Mouse (Mus musculus) forelimb bud, embryonic 11.5 days (tissue): ENCODE results near the gene Enox1.

Source experiments
- DNase-seq: peaks from one replicate; pipeline ENCODE4 v3.0.0-alpha.2; 2012; ENCODE audit warnings: low read depth, low spot score

Enox1 gene

GRCm38 (mm10) chr14:77617250-77617649, 460.7 kb downstream of the Enox1 start:
- DNase-seq, result peak; percentile 57

- no peak for DNase-seq
Measured at GRCm38 (mm10) chr14:77618131-77618805, 461.7 kb downstream of the Enox1 start.

- DNase-seq, result no peak
Measured at GRCm38 (mm10) chr14:77621473-77622264, 465.1 kb downstream of the Enox1 start.

DNA sequence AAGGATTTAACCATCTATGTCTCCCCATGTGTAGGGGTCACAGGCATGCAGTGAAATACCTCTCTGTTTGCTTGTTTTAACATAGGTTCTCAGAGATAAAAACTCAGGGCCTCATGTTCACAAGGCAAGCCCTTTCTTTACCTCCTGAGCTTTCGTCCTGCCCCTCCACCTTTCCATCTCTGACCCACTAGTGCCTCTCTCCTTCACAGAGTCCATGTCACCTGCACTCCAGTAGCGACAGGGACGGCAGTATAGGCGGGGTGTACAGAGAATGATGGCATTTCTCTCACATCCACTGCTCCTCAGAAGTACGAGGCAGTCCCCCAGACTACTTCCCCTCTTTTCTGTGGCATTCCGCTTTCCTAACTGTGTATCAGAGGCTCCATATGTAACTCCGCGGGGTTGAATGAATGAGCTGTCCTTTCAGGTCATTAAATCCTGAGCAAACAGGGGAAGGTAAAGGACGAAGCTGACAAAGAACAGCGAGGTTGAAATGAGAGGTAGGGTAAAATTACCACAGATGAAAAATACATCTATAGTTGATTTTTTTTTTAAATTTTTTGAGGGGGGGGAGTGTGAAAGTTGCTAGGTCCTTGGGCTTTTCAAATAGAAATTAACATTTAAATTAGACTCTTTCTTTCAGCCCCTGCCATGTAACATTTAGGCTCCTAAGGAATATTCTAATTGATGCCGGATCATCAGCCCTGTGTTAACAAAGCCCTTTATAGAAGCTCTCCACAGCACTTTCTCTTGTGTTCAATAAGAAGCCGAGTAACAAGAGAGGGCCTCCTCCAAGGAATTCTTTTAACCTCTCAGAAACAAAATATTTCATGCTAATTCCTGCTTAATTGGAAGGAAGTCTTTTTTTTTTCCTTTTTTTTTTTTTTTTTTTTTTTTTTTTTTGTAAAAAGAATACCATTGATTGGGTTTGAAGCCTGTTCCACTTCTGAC, 470.3 kb downstream of the Enox1 start:
- no peak for DNase-seq

DNA sequence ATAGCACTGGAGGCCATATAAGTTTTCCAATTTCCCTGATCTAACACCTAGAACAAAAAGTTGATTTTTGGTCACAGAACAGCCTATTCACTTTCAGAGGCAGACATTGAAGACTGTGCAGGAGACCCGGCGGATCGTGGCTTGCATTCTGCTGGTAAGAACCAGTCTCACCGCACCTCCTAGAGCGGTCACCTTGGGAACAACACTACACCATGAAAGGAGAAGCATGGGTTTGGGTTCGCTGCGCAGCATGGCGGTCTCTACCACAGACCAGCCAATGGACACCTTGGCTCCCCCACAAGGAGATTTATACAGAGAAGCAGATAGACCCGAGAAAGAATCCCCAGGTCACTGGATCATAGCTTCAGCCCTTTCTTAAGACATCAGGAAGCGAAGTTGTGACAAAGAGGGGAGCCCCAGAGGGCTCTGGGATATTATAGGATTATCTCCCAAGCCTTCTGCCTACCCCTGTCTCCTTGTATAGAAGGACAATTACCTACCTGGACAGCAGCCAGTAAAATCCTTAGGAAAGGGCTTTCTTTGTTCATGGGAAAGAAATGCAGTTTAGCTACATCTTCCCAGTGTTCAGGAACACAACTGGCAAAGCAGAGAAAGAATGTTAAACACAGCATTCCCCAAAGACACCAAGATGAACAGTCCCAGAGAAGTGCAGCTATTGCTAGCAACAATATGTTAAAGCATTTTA, 476.1 kb downstream of the Enox1 start:
- no peak for DNase-seq

GRCm38 (mm10) chr14:77633172-77633542, 476.6 kb downstream of the Enox1 start:
- no peak for DNase-seq

DNA sequence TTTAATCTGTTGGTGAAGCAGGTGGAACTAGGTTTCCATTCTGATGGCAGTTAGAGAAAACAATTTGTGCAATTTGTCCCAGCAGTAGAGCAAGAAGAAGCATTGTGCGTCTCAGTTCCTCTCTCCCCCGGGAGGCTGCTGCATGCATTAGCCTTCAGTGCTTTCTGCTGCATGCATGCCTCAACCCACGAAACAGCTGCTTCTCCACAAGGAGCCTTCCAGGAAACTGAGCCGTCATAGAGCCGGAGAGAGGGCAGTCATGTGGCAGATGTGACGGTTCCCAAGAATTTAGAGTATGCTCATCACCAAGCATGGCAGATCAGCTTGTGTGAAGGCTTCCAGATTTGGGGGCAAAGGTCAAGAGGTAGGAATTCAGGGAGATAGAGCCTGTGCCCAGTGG, 480.4 kb downstream of the Enox1 start:
- no peak for DNase-seq

- no peak for DNase-seq
Measured at GRCm38 (mm10) chr14:77638148-77638547, 481.6 kb downstream of the Enox1 start.

- no peak for DNase-seq
Measured at GRCm38 (mm10) chr14:77638616-77639015, 482.1 kb downstream of the Enox1 start.

DNA sequence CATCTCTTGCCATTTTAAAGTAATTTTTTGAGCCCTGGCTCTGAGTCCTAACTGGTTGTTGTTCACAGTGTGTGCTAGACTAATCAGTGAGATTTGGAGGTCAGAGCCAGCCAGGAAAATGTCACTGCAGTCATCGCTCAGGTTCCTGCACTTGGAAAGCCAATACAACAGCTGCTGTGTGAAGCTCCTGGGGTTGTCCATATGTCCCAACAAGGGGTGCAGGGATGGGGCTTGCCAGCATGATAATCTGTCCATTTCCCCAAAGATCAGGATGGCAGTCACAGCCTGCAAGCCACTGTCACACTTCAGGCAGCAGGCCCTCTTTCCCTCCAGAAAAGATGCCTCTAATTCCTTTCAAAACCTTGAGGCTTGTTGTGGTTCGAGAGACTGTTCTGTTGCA, 483.0 kb downstream of the Enox1 start:
- DNase-seq, result no peak

DNA sequence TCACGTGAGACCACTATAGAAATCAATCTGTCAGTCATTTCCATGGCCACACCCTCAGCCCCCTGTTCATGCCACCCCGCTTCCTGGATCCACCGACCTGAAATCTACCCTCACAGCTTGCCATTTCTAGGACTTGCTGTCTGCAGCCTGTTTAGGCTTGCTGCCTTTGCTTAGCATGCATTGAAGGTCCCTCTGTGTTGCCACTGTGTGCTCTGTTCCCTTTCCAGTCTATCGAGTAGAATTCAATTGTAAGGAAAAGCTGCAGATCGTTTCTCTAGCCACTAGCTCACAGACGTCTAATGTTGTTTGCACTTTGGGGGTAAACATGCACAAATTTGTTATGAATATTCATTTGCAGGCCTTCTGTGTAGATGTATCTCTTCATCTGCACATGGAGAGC, 485.8 kb downstream of the Enox1 start:
- no peak for DNase-seq

GRCm38 (mm10) chr14:77646196-77646595, 489.6 kb downstream of the Enox1 start:
- DNase-seq, result no peak

DNA sequence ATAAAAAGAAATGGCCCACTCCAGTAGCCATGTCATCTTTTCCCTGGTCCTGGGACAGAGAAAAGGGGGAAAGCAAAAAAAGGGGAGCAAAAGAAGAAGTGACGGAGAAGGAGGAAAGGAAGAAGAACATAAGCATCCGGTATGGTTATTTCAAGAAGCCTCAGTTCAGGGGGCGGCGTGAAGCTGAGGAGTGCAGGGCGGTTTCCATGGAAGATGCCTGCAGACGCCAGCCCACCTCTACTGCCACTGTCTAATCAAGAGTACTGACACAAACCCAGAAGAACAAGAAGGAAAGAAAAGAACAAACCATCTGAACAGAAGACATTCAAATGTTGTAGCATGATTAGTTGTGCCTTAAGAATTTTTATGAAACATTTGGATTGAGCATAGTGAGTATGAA, 490.5 kb downstream of the Enox1 start:
- DNase-seq, result no peak

DNA sequence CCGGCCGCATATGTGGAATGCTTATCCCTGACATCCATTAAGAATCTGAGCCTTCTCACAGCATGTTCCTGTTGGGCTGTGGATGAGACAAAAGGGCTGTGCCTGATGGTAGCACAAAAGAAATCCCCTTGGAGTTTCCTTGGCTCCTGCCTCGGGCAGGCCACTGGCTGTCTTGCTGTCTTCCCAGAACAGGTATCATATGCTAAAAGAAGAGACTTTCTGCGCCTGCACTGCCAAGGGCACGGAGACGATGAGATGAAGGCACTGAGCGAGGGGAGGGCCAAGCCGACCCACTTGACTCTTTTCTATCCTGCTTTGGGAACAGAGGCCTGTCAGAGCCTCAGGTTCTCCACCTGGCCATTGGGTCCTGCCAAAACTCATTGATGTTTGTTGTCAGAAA, 491.7 kb downstream of the Enox1 start:
- no peak for DNase-seq

DNA sequence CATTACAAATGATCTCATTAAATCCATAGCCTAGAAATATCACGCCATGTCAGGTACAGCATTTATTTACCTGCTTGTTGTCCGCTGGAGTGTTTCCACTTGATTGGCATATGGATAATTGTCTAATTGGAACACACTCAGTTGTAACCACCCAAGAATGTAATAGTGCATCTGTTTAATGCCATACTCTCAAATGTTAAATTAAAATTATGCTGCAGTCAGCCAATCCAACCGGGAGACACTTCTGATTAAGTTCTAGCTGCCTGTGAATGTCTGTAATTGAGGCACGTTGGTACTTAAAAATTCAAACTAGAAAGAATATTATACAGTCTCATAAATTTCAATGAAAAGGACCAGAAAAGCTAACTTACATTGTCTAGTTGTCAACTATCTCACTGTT, 502.2 kb downstream of the Enox1 start:
- DNase-seq, result no peak

- no peak for DNase-seq
Measured at GRCm38 (mm10) chr14:77662273-77662672, 505.7 kb downstream of the Enox1 start.

DNA sequence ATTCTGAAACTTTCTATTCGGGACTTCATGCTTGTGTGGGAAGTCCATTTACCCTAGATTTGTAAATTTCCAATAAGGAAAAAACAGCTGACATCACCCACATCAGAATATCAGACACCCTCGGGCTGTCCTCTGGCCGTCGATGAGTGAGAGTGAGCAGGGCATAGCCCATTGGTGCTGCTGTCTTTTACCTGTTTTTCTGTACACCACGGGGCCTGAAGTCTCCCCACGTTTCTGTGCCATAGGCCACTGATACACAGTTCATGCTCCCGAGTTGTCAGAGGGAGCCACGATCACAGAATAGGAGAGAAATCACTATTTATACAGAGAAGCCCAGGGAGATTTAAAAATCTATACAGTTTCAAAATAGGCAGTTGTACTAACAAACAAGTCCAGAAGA, 506.4 kb downstream of the Enox1 start:
- no peak for DNase-seq

GRCm38 (mm10) chr14:77668096-77668495, 511.5 kb downstream of the Enox1 start:
- no peak for DNase-seq

GRCm38 (mm10) chr14:77669494-77669893, 512.9 kb downstream of the Enox1 start:
- no peak for DNase-seq

DNA sequence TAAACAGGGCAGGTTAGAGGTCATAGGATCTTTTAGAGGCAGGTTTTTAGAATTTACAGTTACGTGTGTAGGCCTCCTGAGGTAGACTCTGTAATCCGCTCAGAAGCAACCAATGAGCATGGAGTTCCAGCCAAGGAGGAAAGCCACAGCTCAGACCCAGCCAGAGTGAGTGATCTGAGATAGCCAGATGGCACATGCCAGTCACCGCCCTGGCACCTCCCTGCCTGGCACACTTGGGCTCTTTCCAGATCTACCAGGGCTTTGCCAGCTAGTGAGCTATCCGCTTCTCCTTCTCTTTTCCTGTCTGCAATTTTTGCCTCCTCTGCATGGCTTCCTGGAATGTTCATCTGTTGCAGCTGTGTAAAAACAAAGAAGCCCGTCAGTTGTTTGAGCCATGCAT, 514.4 kb downstream of the Enox1 start:
- no peak for DNase-seq

GRCm38 (mm10) chr14:77671961-77672360, 515.4 kb downstream of the Enox1 start:
- DNase-seq, result no peak

GRCm38 (mm10) chr14:77673138-77673537, 516.6 kb downstream of the Enox1 start:
- DNase-seq, result no peak
